Mouse (Mus musculus): ENCODE measurements at regions not wholly inside any gene's neighbourhood (a gene's known extent, or its start where the extent isn't known, plus 50 kb on each side); places are given as distances from the start of the nearest gene placed in this dataset.

- DNase-seq (ENCODE audit: low spot score in 2 of 2): no peak
Observed at GRCm38 (mm10) chr1:186909518-186910105, 57.6 kb upstream of the D1Pas1 start.

GRCm38 (mm10) chr1:186909073-186909472 lies 58.1 kb upstream of the D1Pas1 start:
- no peak for DNase-seq (ENCODE audit: low spot score in 2 of 2)

- no peak for DNase-seq (ENCODE audit: low spot score in 2 of 2)
Observed at GRCm38 (mm10) chr1:186907409-186908170, 59.6 kb upstream of the D1Pas1 start.

- no peak for DNase-seq (ENCODE audit: low spot score in 2 of 2)
Observed at GRCm38 (mm10) chr1:186905942-186906341, 61.3 kb upstream of the D1Pas1 start.

- DNase-seq (ENCODE audit: low spot score in 2 of 2): no peak
Observed at GRCm38 (mm10) chr1:186901548-186901947, 65.7 kb upstream of the D1Pas1 start.

- DNase-seq (ENCODE audit: low spot score in 2 of 2): no peak
Observed at GRCm38 (mm10) chr1:186898203-186898602, 69.0 kb upstream of the D1Pas1 start.

- no peak for DNase-seq (ENCODE audit: low spot score in 2 of 2)
Observed at GRCm38 (mm10) chr1:186889584-186889852, 77.7 kb upstream of the D1Pas1 start.

GRCm38 (mm10) chr1:186888767-186889583 lies 78.2 kb upstream of the D1Pas1 start:
- no peak for DNase-seq (ENCODE audit: low spot score in 2 of 2)

- DNase-seq (ENCODE audit: low spot score in 2 of 2): no peak
Observed at GRCm38 (mm10) chr1:186887127-186887526, 80.1 kb upstream of the D1Pas1 start.

GRCm38 (mm10) chr1:186880391-186880790 lies 86.8 kb upstream of the D1Pas1 start:
- no peak for DNase-seq (ENCODE audit: low spot score in 2 of 2)

- DNase-seq (ENCODE audit: low spot score in 2 of 2): no peak
Observed at GRCm38 (mm10) chr1:186860608-186861444, 106.4 kb upstream of the D1Pas1 start.

- DNase-seq (ENCODE audit: low spot score in 2 of 2): no peak
Observed at GRCm38 (mm10) chr1:186858285-186858684, 108.9 kb upstream of the D1Pas1 start.

- no peak for DNase-seq (ENCODE audit: low spot score in 2 of 2)
Observed at GRCm38 (mm10) chr1:186855474-186856036, 106.4 kb upstream of the Rrp15 start.

- no peak for DNase-seq (ENCODE audit: low spot score in 2 of 2)
Observed at GRCm38 (mm10) chr1:186845256-186845655, 96.1 kb upstream of the Rrp15 start.

- peak in 1 of 2 experiments; percentile 21 for DNase-seq (ENCODE audit: low spot score in 2 of 2)
Observed at GRCm38 (mm10) chr1:186833896-186834800, 85.0 kb upstream of the Rrp15 start.

GRCm38 (mm10) chr1:186833441-186833895 lies 84.3 kb upstream of the Rrp15 start:
- no peak for DNase-seq (ENCODE audit: low spot score in 2 of 2)

- no peak for DNase-seq (ENCODE audit: low spot score in 2 of 2)
Observed at GRCm38 (mm10) chr1:186827773-186828172, 78.6 kb upstream of the Rrp15 start.

GRCm38 (mm10) chr1:186808192-186808960 lies 59.2 kb upstream of the Rrp15 start:
- no peak for DNase-seq (ENCODE audit: low spot score in 2 of 2)

- no peak for DNase-seq (ENCODE audit: low spot score in 2 of 2)
Observed at GRCm38 (mm10) chr1:186804451-186804850, 55.3 kb upstream of the Rrp15 start.
